Mouse (Mus musculus) layer of hippocampus, adult 2 months (tissue): ENCODE measurements at regions not wholly inside any gene's neighbourhood (a gene's known extent, or its start where the extent isn't known, plus 50 kb on each side); places are given as distances from the start of the nearest gene placed in this dataset.

Experiments
- DNase-seq, 2 experiments: peaks; one replicate each; pipeline ENCODE4 v3.0.0; 2022; ENCODE audit warnings: low spot score in 2 of 2
- H3K27ac ChIP-seq: fragments of 200-600 bp; 2 replicates; pipeline ENCODE4 v1.8.1; 2022
- H3K4me3 ChIP-seq: fragments of 200-600 bp; 2 replicates; pipeline ENCODE4 v1.8.1; 2022; ENCODE audit warnings: mild to moderate bottlenecking
- CTCF ChIP-seq: fragments of 200-600 bp; conservative IDR thresholded peaks from 2 replicates; pipeline ENCODE4 v1.8.1; 2022; ENCODE audit warnings: antibody characterized with exemption, mild to moderate bottlenecking, moderate library complexity

DNA sequence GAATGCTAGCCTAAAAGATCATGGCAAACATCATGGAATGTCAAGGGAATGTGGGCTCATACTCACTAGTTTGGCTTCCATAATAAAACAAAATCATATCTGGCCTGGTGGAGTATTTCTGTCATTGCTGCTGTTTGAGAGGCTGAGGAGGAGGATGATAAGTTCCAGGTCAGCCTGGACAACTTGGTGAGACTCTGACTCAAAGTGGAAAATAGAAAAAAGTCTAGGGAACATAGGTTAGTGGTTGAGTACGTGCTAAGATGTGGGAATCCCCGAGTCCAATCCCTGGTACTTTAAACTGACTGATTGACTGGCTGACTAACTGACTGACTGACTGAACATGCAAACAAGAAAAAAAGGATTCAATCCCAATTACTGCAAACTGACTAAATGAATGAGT lies 103.2 kb upstream of the Fn1 start:
- DNase-seq = no peak
- no peak for TF ChIP-seq CTCF
- Histone ChIP-seq H3K4me3 (no peak overlapping the region), H3K27ac (no peak overlapping the region)

DNA sequence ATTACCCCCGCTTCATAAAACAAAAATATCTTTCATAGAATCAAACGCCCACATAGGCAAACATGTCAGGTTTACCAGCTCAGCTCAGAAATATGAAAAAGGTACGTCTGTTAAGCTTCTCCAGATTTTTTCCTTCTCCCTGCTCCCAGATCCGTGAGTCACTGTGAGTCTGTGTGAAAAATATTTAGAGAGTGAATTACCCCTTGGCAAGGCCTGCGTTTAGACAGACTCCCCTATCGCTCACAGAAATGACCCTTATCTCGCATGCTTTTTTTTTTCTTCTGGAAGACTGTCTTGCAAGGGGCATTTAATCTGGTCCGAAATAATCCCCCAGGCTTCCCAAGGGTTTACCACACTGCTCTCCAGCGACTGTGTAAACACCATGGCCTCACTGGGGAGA lies 102.4 kb upstream of the Fn1 start:
- no peak for TF ChIP-seq CTCF
- no peak overlapping the region for H3K4me3 ChIP-seq
- DNase-seq = no peak
- no peak overlapping the region for H3K27ac ChIP-seq

DNA sequence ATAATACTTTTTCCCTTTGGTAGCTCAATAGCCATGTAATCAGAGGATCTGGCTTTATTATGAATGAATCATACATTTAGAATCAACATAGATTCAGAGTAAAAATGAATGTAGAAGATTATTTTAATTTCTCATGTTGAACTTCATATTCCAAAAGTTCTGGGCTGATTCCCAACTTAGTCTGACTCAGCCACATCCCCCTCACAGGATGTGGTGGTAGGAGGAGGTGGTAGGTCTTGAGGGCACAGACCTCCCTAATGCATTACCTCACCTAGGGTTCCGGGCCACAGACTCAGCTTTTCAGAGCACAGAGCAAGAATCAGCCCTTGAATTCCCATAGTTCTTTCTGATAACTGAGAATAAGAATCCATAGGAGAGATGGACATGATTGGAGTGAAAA lies 99.4 kb upstream of the Fn1 start:
- Histone ChIP-seq H3K27ac (no peak overlapping the region), H3K4me3 (no peak overlapping the region)
- no peak for DNase-seq
- no peak for TF ChIP-seq CTCF

DNA sequence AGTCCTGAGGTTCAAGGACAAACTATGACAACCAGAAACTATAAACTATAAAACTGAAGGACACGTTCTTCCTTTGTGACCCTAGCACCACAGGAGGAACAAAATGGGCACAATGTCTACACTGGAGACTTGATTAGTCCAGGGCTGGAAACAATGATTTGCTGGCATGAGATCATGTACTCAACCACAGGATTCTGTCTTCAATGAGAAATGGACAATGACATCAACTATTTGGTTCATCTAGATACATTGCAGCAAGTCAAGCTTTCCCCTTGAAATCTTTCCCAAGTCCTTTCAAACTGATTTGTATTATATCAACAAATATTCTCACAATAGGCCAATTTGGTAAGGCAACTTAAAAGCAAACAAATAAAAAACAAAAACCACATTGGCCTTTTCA lies 98.6 kb upstream of the Fn1 start:
- Histone ChIP-seq H3K27ac (no peak overlapping the region), H3K4me3 (no peak overlapping the region)
- no peak for DNase-seq
- no peak for TF ChIP-seq CTCF

DNA sequence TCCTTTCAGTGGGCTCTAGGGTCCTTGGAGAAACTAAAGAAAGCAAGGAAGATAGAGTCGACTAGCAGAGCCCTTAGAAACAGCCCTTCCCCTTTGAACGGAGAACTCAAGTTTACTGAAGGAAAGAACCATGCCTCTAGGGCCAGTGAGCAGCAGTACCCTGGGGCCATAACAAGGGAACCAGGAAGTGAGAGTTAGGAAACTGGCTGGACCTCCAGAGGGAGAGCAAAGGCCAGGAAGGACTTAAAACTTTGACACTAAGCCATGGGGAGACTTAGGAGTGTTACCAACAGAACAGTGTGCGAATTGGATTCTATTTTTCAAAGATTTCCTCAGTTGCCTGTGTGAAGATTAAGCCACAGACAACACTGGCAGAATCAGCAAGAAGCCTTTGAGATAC lies 82.6 kb upstream of the Fn1 start:
- no peak overlapping the region for H3K4me3 ChIP-seq
- no peak for TF ChIP-seq CTCF
- DNase-seq = no peak
- no peak overlapping the region for H3K27ac ChIP-seq

DNA sequence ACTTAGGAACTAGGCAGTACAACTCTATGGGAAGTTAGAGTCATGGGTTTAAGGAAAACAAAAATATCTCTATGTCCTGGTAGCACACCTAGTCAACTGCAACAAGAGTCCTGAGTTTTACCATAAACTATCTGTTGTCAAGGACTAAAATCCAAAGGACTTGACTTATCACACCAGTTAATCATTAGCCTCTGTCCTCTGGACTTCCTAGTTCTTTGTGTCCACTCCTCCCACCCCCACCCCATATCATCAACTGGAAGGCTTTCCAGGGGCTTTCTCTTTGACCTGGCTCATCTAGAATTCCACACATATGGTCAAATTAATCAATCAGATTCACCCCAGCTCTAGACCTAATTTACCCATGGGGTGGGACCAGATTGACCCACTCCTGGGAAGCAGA lies 78.6 kb upstream of the Fn1 start:
- DNase-seq = no peak
- TF ChIP-seq CTCF = no peak
- Histone ChIP-seq H3K4me3 (no peak overlapping the region), H3K27ac (no peak overlapping the region)

DNA sequence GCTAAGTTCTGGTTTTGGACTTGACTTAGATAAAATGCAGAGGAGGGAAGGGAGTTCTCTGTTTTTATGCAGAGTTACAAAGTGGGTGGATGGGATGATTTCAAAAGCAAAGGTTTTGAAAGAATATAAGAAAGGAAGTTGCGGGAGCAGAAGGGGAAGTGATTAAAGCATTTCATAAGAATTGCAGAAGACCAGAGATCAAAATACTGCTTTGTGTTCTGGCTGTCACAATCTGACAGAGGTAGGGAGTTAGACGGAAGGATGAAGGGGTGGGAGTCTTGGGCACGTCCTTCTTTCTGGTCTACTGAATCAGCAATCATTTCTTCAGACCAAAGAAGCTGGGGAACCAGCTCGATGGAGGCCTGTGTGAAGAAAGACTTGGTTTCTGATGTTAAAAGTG lies 78.0 kb upstream of the Fn1 start:
- no peak for DNase-seq
- no peak overlapping the region for H3K27ac ChIP-seq
- no peak for TF ChIP-seq CTCF
- H3K4me3 ChIP-seq = no peak overlapping the region

DNA sequence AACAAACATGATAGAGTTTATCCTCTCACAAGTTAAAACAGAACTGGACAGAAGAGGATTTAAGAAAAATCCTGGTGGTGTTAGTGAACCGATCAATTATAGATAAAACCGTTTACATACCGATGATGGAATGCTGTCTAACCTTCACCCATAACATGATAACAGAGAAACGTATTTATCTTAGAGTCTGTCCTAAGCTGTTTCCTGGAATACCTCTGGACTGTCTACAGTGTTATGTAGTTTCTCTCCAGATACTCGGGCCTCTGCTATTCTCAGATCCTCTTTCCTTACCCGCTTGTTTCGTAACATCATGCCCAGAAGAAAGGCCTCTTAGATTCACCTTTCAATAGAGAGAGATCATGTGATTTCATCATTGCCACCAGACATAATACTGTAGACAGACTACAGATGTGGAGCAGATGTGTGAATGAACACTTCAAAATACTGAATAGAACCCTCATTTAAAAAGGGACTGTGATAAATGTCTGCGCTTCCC lies 75.9 kb upstream of the Fn1 start:
- Histone ChIP-seq H3K4me3 (no peak overlapping the region), H3K27ac (no peak overlapping the region)
- no peak for DNase-seq
- no peak for TF ChIP-seq CTCF

DNA sequence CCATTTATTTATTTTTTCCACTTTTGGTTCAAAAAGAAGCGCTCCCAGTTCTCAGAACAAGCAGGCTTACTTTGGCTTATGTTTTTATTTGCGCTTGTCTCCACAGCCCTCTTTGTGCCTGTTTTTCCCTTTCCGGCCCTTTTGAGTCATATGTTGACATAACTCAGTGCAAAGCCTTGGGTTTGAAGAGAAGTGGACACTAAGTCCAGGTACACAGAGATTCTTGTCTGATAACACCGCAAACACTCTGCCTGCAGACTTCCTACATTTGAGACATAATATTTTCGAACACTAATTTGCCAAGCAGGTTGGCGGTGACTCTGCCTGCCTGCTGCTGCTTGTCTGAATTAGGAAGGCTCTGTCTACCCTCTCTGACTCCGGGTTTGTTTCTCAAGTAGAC lies 70.8 kb upstream of the Fn1 start:
- no peak for DNase-seq
- Histone ChIP-seq H3K27ac (0 out of 2 replicates have a peak overlapping the region, but pooled peaks have one; percentile 20), H3K4me3 (no peak overlapping the region)
- TF ChIP-seq CTCF = no peak

DNA sequence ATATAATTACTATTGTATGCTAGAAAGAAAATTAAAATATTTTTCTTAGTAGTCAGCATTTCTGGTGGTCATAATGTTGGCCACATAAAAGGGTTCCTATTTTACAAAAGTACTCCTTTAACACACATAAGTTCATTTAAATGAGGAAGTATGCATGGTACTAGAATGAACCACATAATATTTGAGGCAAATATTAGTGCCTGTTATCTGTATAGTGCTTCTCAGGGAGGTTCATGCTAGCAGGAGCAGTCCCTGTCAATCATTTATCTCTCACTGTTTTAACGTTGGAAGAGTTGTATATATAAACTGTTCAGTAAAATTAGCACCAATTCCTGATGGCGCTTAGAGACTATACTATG lies 70.0 kb upstream of the Fn1 start:
- Histone ChIP-seq H3K4me3 (no peak overlapping the region), H3K27ac (no peak overlapping the region; the same call in 1 of the 2 replicates)
- no peak for TF ChIP-seq CTCF
- DNase-seq = no peak

DNA sequence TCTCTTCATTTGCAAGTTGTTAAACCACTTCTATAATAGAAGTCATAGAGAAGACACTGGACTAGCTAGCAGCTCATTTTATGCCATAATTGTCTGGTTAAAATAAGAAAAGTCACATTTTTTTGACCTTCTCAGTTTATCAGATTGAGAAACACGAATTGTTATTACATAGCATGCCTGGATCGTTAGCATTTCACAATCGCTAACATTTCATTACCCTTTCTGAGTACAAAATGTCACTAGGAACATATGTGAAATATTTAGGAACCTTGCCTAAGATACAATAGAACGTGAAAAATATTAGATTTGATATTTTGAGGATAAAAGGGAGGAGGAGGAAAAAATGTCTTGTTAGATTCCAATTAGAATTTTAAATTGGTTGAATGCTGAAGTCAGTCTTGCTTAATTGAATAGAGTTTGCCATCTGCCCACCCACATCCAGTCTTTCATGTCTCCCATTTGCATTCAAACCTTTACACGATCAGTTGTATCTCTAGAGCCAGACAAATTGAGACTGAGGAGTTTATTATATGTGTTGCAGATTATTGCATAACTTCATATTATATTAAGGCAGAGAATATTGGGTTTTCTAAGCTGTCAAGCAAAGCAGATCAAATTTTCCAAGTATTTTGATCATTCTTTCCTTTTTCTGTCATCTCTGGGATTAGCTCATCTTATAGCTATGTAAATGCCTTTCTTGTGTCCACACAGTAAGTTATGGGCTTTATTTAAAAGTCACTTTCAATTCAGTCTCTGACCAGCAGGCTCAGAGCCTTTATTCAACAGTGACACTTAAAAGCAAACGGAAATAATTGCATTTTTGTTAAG lies 69.4 kb upstream of the Fn1 start:
- peak in 1 of 2 experiments; percentile 50 for DNase-seq
- peak overlapping the region; percentile 39; the same call in 1 of the 2 replicates for H3K27ac ChIP-seq
- no peak overlapping the region for H3K4me3 ChIP-seq
- TF ChIP-seq CTCF = peak; percentile 23; the same call in 1 of the 2 replicates
